In genomic region chr19:58450716-58451115, GRCm38 (mm10) we compare ENCODE assay signal across 14 mouse cellular contexts. TPM values are rescaled to one million over a fixed set of nuclear protein-coding genes. Genes with fewer than 3 reads are reported as not detected.
DNase-seq lines count a peak whose midpoint lies in the region; ATAC-seq and TF ChIP-seq lines count a peak whose summit lies in the region.
"Had no signal": no experiment of that assay in that cellular context is flagged by ENCODE, and none has a peak within 500 bp of the region (broad histone marks: within the 10 kb centered on the region; RNA-seq: fewer than 3 reads in every experiment).

No protein-coding gene starts in this region.

- H3K4me2 ChIP-seq in limb, embryonic 12.5 days: peak overlapping the region; percentile 84; the same call in 1 of the 2 replicates
- H3K4me2 ChIP-seq in midbrain, postnatal 0 days (ENCODE audit: low read depth, low read length, poor library complexity, severe bottlenecking): peak overlapping the region; percentile 32

- H3K4me1 ChIP-seq in cerebellum, adult 2 months (ENCODE audit: control insufficient read depth, insufficient read depth, low read length): peaks cover 7% of the 10 kb centered on the region; the same call in 1 of the 2 replicates
- peaks cover 51% of the 10 kb centered on the region for H3K4me1 ChIP-seq in limb, embryonic 12.5 days (replicated peaks)
- H3K4me1 ChIP-seq in limb, embryonic 10.5 days: peaks cover 56% of the 10 kb centered on the region
- H3K4me1 ChIP-seq in hindbrain, embryonic 10.5 days (replicated peaks): peaks cover 48% of the 10 kb centered on the region
- H3K4me1 ChIP-seq in midbrain, postnatal 0 days (ENCODE audit: insufficient read depth, low read length): no peaks in the 10 kb centered on the region

- no peaks in the 10 kb centered on the region for H3K27me3 ChIP-seq in cerebellum, adult 2 months (ENCODE audit: control insufficient read depth, insufficient read depth, low read length)
- peaks cover 59% of the 10 kb centered on the region for H3K27me3 ChIP-seq in limb, embryonic 12.5 days
- H3K27me3 ChIP-seq in limb, embryonic 10.5 days (ENCODE audit: low read depth, poor library complexity, severe bottlenecking): peaks cover 64% of the 10 kb centered on the region
- H3K27me3 ChIP-seq in hindbrain, embryonic 10.5 days (ENCODE audit: insufficient read depth, poor library complexity, severe bottlenecking): peaks cover 50% of the 10 kb centered on the region
- H3K27me3 ChIP-seq in midbrain, postnatal 0 days (ENCODE audit: insufficient read depth, low read length): no peaks in the 10 kb centered on the region

- no peak for TF ChIP-seq CTCF in cerebellum, adult 2 months (IDR thresholded peaks at IDR 0.05; ENCODE audit: borderline replicate concordance, insufficient read depth, low read depth, low read length)
- TF ChIP-seq CTCF in midbrain, postnatal 0 days (IDR thresholded peaks at IDR 0.05): no peak

- H3K9me3 ChIP-seq in limb, embryonic 12.5 days: no peaks in the 10 kb centered on the region
- no peaks in the 10 kb centered on the region for H3K9me3 ChIP-seq in limb, embryonic 10.5 days (replicated peaks)
- H3K9me3 ChIP-seq in hindbrain, embryonic 10.5 days: no peaks in the 10 kb centered on the region
- H3K9me3 ChIP-seq in midbrain, postnatal 0 days (ENCODE audit: low read length): no peaks in the 10 kb centered on the region
- H3K9me3 ChIP-seq: forebrain, embryonic 10.5 days had no signal

- H3K27ac ChIP-seq in cerebellum, adult 2 months (ENCODE audit: insufficient read depth, low read length): no peak overlapping the region
- no peak overlapping the region for H3K27ac ChIP-seq in limb, embryonic 12.5 days
- H3K27ac ChIP-seq in limb, embryonic 10.5 days: no peak overlapping the region
- no peak overlapping the region for H3K27ac ChIP-seq in hindbrain, embryonic 10.5 days
- H3K27ac ChIP-seq in midbrain, postnatal 0 days (ENCODE audit: low read depth, low read length): no peak overlapping the region
- H3K27ac ChIP-seq: forebrain, embryonic 10.5 days had no signal

- H3K9ac ChIP-seq in limb, embryonic 12.5 days (replicated peaks): no peak overlapping the region
- no peak overlapping the region for H3K9ac ChIP-seq in midbrain, postnatal 0 days (replicated peaks; ENCODE audit: low read length, poor library complexity, severe bottlenecking)

- DNase-seq in cerebellum, postnatal 10 days: peak; percentile 53 to 57
- no peak for DNase-seq in cerebellum, adult 2 months
- no peak for DNase-seq in limb, embryonic 10.5 days (ENCODE audit: low spot score)
- no peak for DNase-seq in hindbrain, embryonic 10.5 days (ENCODE audit: low spot score)
- peak; percentile 64 for DNase-seq in midbrain, postnatal 0 days (ENCODE audit: low spot score)
- no peak for DNase-seq in embryo, embryonic 11 days
- DNase-seq in spleen, postnatal 36 days (ENCODE audit: low spot score in 2 of 2): no peak
- DNase-seq: adrenal gland, postnatal 14 days; cerebellum, postnatal 36 days; lung, adult 2 months had no signal

- TF ChIP-seq POLR2A in cerebellum, adult 2 months (IDR thresholded peaks at IDR 0.05; ENCODE audit: borderline replicate concordance, insufficient read depth, low read length): no peak

- no peak overlapping the region for H3K4me3 ChIP-seq in cerebellum, adult 2 months (replicated peaks; ENCODE audit: insufficient read depth, low read depth, low read length)
- no peak overlapping the region for H3K4me3 ChIP-seq in limb, embryonic 12.5 days (replicated peaks)
- H3K4me3 ChIP-seq in limb, embryonic 10.5 days: no peak overlapping the region
- H3K4me3 ChIP-seq in hindbrain, embryonic 10.5 days: 0 out of 2 replicates have a peak overlapping the region, but pooled peaks have one; percentile 6
- H3K4me3 ChIP-seq in midbrain, postnatal 0 days (ENCODE audit: low read depth, low read length): no peak overlapping the region
- H3K4me3 ChIP-seq: forebrain, embryonic 10.5 days had no signal

- no peak for ATAC-seq in limb, embryonic 12.5 days (ENCODE audit: insufficient number of reproducible peaks, insufficient read depth, low FRiP score, low TSS enrichment, low read depth)
- ATAC-seq in midbrain, postnatal 0 days (ENCODE audit: low FRiP score): no peak

- no peaks in the 10 kb centered on the region for H3K36me3 ChIP-seq in limb, embryonic 12.5 days
- H3K36me3 ChIP-seq in limb, embryonic 10.5 days: no peaks in the 10 kb centered on the region
- H3K36me3 ChIP-seq in hindbrain, embryonic 10.5 days: peaks cover 10% of the 10 kb centered on the region; the same call in 1 of the 2 replicates
- no peaks in the 10 kb centered on the region for H3K36me3 ChIP-seq in midbrain, postnatal 0 days (ENCODE audit: insufficient read depth, low read length)
- H3K36me3 ChIP-seq: forebrain, embryonic 10.5 days had no signal

- WGBS in cerebellum, adult 2 months: 30% methylated on average over 5 of the region's 5 CpGs
- 41% methylated on average over 5 of the region's 5 CpGs for WGBS in limb, embryonic 12.5 days
- 78% methylated on average over 5 of the region's 5 CpGs for WGBS in limb, embryonic 10.5 days
- WGBS in hindbrain, embryonic 10.5 days: 77% methylated on average over 5 of the region's 5 CpGs
- 32% methylated on average over 5 of the region's 5 CpGs for WGBS in midbrain, postnatal 0 days

RNA-seq across cellular contexts. Expression of gene Gfra1, which starts 5.0 kb away (rescaled TPM):
- polyA plus RNA-seq in cerebellum, adult 2 months (2012; rRNA removed): 11.9 and 14.1 TPM in 2 replicates
- polyA plus RNA-seq in limb, embryonic 12.5 days (2016; fragmentation: Nextera tagmentation; extraction: Ambion mirVana): 15.5 and 17.0 TPM in 2 replicates
- 3.0 and 5.1 TPM in 2 replicates for polyA plus RNA-seq in limb, embryonic 10.5 days (2016; fragmentation: Nextera tagmentation; extraction: Ambion mirVana)
- polyA plus RNA-seq in hindbrain, embryonic 10.5 days (2016; fragmentation: Nextera tagmentation; extraction: Ambion mirVana): 26.7 and 35.8 TPM in 2 replicates
- 91.5 and 101 TPM in 2 replicates for total RNA-seq in midbrain, postnatal 0 days (2014; rRNA removed)
- 34.4 and 36.2 TPM in 2 replicates for polyA plus RNA-seq in midbrain, postnatal 0 days (2015; fragmentation: Nextera tagmentation; extraction: Ambion mirVana)
- total RNA-seq: MEL; neutrophil, adult 5-6 weeks had no signal

Comparison
In these comparisons a context has a peak if more than half of its experiments do, and no peak if none do; other contexts are left out.
1. DNase-seq: peak in cerebellum, postnatal 10 days (2 of 2) and midbrain, postnatal 0 days (single experiment); none in cerebellum, adult 2 months (0 of 2), limb, embryonic 10.5 days (single experiment), hindbrain, embryonic 10.5 days (single experiment), embryo, embryonic 11 days (single experiment) and spleen, postnatal 36 days (0 of 2).